Mouse (Mus musculus) CH12.LX (cell line): ENCODE measurements at regions not wholly inside any gene's neighbourhood (a gene's known extent, or its start where the extent isn't known, plus 50 kb on each side); places are given as distances from the start of the nearest gene placed in this dataset.

Experiments
- CHD2 ChIP-seq: IDR thresholded peaks from 2 replicates; pipeline ENCODE4 v1.6.1; 2011; ENCODE audit warnings: low read length, improper control_type of control experiment
- CTCF ChIP-seq, 2 experiments: IDR thresholded peaks in 1 of 2; conservative IDR thresholded peaks in 1 of 2; 2 replicates each; pipeline ENCODE4 v1.5.1; 2011 to 2012; ENCODE audit warnings: low read depth in 2 of 2, low read length in 2 of 2, improper control_type of control experiment in 1 of 2, inconsistent platforms in 1 of 2, mild to moderate bottlenecking in 1 of 2, moderate library complexity in 1 of 2
- E2F4 ChIP-seq: IDR thresholded peaks from 2 replicates; pipeline ENCODE4 v1.6.1; 2011; ENCODE audit warnings: low read depth, low read length, improper control_type of control experiment; ENCODE audit not compliant: insufficient replicate concordance
- ELF1 ChIP-seq: IDR thresholded peaks from 2 replicates; pipeline ENCODE4 v1.6.1; 2014; ENCODE audit warnings: low read depth, mild to moderate bottlenecking, inconsistent platforms, low read length, improper control_type of control experiment
- EP300 ChIP-seq: IDR thresholded peaks from 2 replicates; pipeline ENCODE4 v1.6.1; 2011; ENCODE audit warnings: low read length, improper control_type of control experiment
- GABPA ChIP-seq: IDR thresholded peaks from 2 replicates; pipeline ENCODE4 v1.6.1; 2012; ENCODE audit warnings: low read depth, low read length, improper control_type of control experiment, inconsistent platforms; ENCODE audit not compliant: insufficient replicate concordance
- HCFC1 ChIP-seq: IDR thresholded peaks from 2 replicates; pipeline ENCODE4 v1.6.1; 2012; ENCODE audit warnings: low read depth, mild to moderate bottlenecking, inconsistent platforms, low read length, improper control_type of control experiment
- MYC ChIP-seq: IDR thresholded peaks from 2 replicates; pipeline ENCODE4 v1.6.1; 2011; ENCODE audit warnings: low read depth, mild to moderate bottlenecking, improper control_type of control experiment, low read length
- POLR2A ChIP-seq: IDR thresholded peaks from 2 replicates; pipeline ENCODE4 v1.6.1; 2011; ENCODE audit warnings: low read depth, mild to moderate bottlenecking, improper control_type of control experiment, low read length
- RAD21 ChIP-seq: IDR thresholded peaks from 2 replicates; pipeline ENCODE4 v1.6.1; 2011; ENCODE audit warnings: low read depth, mild to moderate bottlenecking, low read length, improper control_type of control experiment, moderate library complexity
- ZKSCAN1 ChIP-seq: IDR thresholded peaks from 2 replicates; pipeline ENCODE4 v1.6.1; 2012; ENCODE audit warnings: low read depth, inconsistent platforms, low read length, improper control_type of control experiment, borderline replicate concordance
- ZNF384 ChIP-seq: IDR thresholded peaks from 2 replicates; pipeline ENCODE4 v1.6.1; 2012; ENCODE audit warnings: low read depth, low read length, improper control_type of control experiment, inconsistent platforms

DNA sequence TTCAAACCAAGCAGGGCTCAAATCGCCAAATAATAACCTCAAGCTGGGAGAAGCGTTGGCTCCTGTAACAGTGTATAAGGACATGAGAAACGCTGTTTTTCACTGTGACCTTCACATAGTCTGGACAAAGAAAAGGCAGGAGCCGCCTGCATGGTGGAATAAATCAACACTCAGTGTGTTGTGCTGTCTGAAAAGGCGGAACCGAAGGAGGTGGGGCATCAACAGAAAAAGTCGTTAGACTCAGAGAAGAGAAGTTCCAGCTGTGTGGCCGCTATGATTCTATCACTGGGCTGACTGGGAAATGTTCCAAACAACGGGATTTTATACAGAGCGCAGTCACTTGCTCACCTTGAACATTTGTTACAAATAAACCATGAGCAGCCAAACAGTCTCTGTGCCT lies 881.4 kb downstream of the Robo2 start:
- TF ChIP-seq CTCF (conservative IDR thresholded peaks at IDR 0.05 in 1 of 2, IDR thresholded peaks at IDR 0.05 in 1 of 2; ENCODE audit: low read depth in 2 of 2, low read length in 2 of 2) (no peak), RAD21 (no peak), POLR2A (no peak), ELF1 (no peak), EP300 (no peak), E2F4 (no peak), CHD2 (no peak), GABPA (no peak), MYC (no peak), HCFC1 (no peak), ZNF384 (no peak), ZKSCAN1 (no peak)
